Mouse (Mus musculus): ENCODE measurements around the gene Rin2. TPM values are rescaled to one million over a fixed set of nuclear protein-coding genes. Genes with fewer than 3 reads are reported as not detected.

Gene Rin2
- polyA plus RNA-seq, 1 experiment from 2014 or later = 15.5 TPM

DNA sequence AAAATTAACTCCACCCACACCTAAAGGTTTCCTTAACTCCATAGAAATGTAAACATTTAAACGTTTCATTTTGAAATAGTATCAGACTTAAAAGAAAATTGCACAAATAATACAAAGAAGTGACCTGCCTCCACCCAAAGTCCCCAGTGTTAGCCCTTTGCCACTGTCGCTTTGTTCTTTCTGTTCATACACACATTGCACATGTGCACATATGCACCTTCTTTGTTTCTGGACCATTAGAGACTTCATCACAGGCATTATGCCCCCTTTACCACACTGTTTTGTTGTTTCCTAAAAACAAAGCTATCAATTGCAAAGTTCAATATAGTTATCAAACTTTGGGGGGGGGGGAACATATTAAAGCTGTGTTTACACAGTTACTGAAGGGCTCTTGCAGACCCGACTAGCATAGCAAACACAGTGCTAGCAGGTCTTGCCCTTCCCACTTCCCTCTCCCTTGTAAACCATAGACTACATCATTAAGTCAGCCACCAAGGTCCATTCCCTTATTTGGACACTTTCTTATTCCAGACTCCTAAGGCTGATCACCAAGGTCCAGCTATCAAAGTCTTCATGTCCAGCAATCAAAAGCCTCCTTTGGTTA lies 200.0 kb downstream of the Rin2 start:
- 59% methylated on average over 3 of the region's 3 CpGs for WGBS
- DNase-seq (ENCODE audit: low spot score) = no peak
- H3K9me3 ChIP-seq = no peaks in the 10 kb centered on the region
- H3K27me3 ChIP-seq (ENCODE audit: insufficient read depth, poor library complexity, severe bottlenecking) = no peaks in the 10 kb centered on the region
- H3K36me3 ChIP-seq = peaks cover 37% of the 10 kb centered on the region
- H3K4me1 ChIP-seq = peaks cover 2% of the 10 kb centered on the region; the same call in 1 of the 2 replicates
- H3K27ac ChIP-seq = no peak overlapping the region
- H3K4me3 ChIP-seq = no peak overlapping the region

DNA sequence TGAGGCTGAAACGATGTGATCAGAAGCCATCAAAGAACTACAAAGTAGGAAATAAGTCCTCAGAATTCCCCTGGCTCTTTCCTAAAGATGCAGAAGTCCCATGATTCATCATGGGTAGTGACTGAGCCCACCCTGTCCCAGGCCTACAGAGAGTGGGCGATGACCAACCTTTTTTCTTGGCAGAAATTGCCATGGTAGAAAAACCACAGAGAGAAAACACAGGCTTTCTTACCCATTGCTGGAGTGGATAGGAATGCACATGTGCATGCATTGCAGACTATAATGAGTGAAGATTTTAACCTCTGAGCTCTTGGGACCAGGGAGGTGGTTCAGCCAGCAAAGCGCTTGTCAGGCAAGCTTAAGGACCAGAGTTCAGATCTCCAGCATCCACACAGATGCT lies 202.2 kb downstream of the Rin2 start:
- no peak for DNase-seq (ENCODE audit: low spot score)
- no peaks in the 10 kb centered on the region for H3K9me3 ChIP-seq
- peaks cover 45% of the 10 kb centered on the region for H3K36me3 ChIP-seq
- peaks cover 2% of the 10 kb centered on the region; the same call in 1 of the 2 replicates for H3K4me1 ChIP-seq
- no peak overlapping the region for H3K4me3 ChIP-seq
- H3K27me3 ChIP-seq (ENCODE audit: insufficient read depth, poor library complexity, severe bottlenecking) = no peaks in the 10 kb centered on the region
- H3K27ac ChIP-seq = no peak overlapping the region
- 87% methylated on average over 3 of the region's 3 CpGs for WGBS

DNA sequence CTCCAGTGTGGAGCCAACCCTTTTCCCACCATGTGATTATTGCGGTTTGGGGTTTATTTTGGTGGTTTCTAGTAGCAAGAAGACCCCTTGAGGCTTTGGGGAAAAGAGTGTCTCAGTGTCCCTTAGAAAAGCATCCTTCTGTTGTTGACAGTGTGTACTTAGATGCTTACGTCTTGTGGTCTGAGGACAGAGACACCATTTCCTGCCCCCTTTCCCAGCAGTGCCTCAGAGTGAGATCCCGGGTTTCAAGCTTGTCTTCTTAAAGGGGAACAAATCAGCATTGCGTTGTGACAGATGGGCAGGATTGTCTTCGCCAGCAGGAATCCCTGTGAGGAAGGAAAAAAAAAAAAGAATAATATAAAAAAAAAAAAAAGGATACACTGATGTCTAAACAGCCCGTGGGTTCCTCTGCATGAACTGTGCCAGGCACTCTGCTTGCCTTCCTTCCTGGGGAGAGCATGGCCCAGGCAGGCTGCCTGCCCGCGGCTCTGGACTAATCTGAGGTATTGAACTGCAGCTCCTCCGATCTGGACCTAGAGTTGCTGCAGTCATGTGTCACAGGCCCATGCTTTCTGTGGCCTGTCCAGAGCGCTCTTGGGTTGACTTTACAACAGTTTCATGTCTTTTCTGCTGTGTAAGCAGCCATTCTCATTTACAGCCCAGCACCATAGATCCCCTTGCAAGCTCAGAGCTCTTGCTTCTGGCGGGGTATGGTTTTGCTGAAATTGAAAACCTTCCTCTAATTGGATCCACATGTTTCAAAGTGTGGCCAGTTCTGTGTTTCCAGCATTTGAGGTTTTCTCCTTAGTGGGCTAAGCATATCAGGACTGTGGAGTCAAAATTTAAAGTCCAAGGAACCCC lies 206.1 kb downstream of the Rin2 start:
- peaks cover 28% of the 10 kb centered on the region for H3K4me1 ChIP-seq
- DNase-seq (ENCODE audit: low spot score) = no peak
- H3K4me3 ChIP-seq = no peak overlapping the region
- 73% methylated on average over 11 of the region's 11 CpGs for WGBS
- H3K27ac ChIP-seq = no peak overlapping the region
- no peaks in the 10 kb centered on the region for H3K9me3 ChIP-seq
- no peaks in the 10 kb centered on the region for H3K27me3 ChIP-seq (ENCODE audit: insufficient read depth, poor library complexity, severe bottlenecking)
- H3K36me3 ChIP-seq = peaks cover 64% of the 10 kb centered on the region

DNA sequence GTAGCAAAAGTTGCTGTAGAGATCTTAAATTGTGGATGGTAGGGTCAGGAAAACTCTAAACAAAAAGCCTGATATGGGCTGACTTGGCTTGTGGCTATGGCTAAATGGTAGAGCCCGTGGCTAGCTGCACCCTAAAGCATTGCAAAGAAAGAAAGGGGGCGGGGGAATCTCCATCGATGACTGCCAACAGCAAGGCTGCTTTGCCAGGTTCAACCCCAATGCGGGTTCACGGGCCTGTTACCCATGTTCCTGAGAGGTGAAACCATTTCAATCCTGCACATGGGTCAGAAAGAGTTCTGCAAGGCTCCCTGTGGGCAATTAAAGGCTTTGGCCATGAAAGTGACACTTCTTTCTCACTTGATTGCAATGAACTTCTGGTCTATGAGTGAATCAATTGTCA lies 206.9 kb downstream of the Rin2 start:
- peaks cover 28% of the 10 kb centered on the region for H3K4me1 ChIP-seq
- no peak overlapping the region for H3K27ac ChIP-seq
- peaks cover 58% of the 10 kb centered on the region for H3K36me3 ChIP-seq
- H3K9me3 ChIP-seq = no peaks in the 10 kb centered on the region
- H3K27me3 ChIP-seq (ENCODE audit: insufficient read depth, poor library complexity, severe bottlenecking) = no peaks in the 10 kb centered on the region
- H3K4me3 ChIP-seq = no peak overlapping the region
- no peak for DNase-seq (ENCODE audit: low spot score)
- 86% methylated on average over 5 of the region's 5 CpGs for WGBS

DNA sequence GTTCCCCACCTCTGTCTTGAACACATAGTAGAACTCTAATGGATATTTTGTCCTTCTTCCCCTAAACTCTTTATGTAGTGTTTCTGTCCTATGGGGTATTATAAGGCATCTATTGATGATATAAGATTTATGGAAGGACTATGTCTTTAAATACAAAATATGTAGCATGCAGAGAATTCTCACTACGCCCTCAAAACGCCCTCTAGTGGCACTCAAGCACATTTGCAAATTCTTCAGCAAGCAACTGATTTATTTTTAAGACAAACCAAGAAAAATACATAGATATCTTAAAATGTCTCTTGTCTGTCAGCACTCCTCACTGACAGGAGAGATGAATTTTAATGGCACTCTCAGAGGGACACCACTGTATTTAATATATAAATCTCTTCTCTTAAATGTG lies 207.4 kb downstream of the Rin2 start:
- Histone ChIP-seq H3K36me3 (peaks cover 53% of the 10 kb centered on the region), H3K27ac (no peak overlapping the region), H3K9me3 (no peaks in the 10 kb centered on the region), H3K4me1 (peaks cover 28% of the 10 kb centered on the region), H3K27me3 (ENCODE audit: insufficient read depth, poor library complexity, severe bottlenecking) (no peaks in the 10 kb centered on the region), H3K4me3 (no peak overlapping the region)
- 22% methylated on average over 2 of the region's 2 CpGs for WGBS
- DNase-seq (ENCODE audit: low spot score) = no peak

DNA sequence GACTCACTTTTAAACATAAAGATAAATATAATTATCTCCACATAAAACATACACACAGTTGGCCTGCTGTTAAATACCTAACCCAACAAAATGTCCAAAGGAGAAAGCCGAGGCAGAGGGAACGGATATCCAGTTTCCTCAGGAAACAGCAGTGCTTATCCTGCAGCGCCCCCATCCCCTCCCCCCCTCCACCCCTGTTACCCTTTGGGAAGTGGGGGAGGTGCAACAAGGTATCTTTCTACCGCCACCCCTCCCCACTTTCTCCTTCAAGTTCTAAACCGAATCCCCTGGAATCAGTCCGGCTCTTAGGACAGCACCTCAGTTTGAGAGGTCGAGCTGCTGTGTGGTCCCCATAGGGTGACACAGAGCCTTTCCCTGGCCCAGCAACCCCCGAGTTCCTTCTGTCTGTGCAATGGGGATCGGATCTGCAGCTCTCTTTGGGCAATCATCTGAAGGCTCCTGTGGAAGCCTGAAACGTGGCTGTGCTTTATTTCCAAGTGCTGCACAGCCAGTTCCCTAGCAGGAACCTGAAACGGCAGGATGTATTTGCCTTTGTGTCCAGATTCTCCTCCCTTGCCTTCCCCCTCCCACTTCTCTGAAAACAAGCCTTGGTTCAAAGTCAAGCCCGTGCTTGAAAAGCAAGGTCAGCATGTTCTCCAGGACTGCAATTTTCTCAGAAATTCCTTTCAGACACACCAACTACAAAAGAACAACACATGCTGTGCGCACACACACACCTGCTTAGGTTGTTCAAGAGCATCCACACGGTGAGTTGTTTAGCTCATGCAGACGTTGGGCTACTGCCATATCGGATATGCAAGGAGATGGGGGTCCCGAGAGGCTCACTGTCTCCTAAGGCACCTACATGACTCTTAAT lies 209.3 kb downstream of the Rin2 start:
- Histone ChIP-seq H3K4me1 (peaks cover 44% of the 10 kb centered on the region), H3K27me3 (ENCODE audit: insufficient read depth, poor library complexity, severe bottlenecking) (no peaks in the 10 kb centered on the region), H3K36me3 (peaks cover 35% of the 10 kb centered on the region), H3K4me3 (no peak overlapping the region), H3K27ac (peak overlapping the region; percentile 80), H3K9me3 (no peaks in the 10 kb centered on the region)
- DNase-seq (ENCODE audit: low spot score) = no peak
- WGBS = 34% methylated on average over 17 of the region's 17 CpGs

DNA sequence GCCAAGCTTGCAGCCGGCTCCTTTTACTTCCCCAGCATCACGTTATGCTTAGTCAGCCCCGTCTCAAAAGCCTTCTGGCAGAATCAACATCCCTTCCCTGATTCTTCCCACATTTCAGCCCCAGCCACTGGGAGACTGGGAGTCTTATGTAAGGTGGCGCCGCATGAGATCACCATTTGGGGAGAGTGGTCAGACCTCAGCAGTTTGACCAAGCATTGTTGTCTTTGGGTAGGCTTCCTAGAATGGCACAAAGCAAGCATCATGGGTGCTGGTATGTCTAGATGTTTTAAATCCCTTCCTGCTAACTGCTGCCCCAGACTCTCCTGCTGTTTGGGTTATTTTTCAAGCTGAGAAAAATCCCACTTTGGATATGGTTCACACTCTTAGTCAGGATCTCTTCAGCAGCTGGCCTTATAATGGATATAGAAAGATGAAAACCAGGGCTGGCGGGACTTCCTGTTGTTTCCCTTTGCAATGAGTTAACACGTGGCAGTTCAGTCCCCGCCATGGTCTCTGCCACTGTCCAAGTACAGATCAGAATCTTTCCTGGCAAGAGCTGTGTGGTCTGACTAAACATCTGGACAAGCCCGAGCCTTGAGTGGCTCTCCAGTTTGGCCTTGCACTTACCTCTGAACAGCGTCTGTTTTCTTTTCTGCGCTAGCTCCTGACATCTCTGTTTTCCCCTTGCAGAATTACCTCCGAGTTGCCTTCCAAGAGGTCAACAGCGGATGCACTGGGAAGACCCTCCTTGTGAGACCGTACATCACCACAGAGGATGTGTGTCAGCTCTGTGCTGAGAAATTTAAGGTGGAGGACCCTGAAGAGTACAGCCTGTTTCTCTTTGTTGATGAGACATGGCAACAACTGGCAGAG lies 210.1 kb downstream of the Rin2 start:
- Histone ChIP-seq H3K27me3 (ENCODE audit: insufficient read depth, poor library complexity, severe bottlenecking) (no peaks in the 10 kb centered on the region), H3K36me3 (peaks cover 26% of the 10 kb centered on the region), H3K9me3 (no peaks in the 10 kb centered on the region), H3K4me1 (peaks cover 48% of the 10 kb centered on the region), H3K4me3 (no peak overlapping the region), H3K27ac (0 out of 2 replicates have a peak overlapping the region, but pooled peaks have one; percentile 80)
- WGBS = 53% methylated on average over 14 of the region's 14 CpGs
- no peak for DNase-seq (ENCODE audit: low spot score)

DNA sequence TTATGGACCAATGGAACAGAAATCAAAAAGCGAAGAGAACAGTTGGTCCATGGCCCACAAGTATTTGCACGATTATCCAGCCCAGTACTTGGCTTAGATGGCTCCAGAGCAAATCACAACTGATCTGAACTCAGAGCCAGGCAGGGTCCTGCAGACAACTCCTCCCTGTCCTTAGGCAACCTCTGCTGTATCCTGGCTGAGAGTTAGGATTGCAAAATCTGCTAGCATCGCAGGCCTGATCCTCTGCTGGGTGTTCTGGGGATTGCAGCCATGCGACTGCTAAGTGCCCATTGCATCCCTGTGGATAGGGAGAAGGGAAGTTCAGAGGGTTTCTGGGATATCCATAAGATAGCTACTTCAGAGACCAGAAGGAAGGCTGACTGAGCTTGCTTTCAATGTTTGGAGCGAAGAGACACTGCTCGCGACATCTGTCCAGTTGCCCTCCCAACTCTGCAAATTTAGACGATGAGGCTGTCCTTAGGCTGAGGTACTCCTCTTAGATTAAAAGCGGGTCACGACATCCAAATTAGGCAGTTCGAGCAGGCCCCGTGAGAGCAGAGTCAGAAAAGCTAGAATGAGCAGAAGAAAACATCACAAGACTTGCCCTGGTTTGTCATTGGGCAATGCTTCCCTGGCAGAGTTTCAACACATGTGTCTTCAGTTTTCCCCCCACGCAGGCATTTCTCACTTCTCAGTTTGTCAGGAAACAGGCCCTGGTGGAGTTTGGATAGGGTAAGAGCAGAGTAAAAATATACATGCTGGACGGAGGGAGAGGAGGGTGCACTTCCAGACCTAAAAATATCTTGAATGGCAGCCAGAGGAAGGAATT lies 213.1 kb downstream of the Rin2 start:
- peak overlapping the region; percentile 88 for H3K27ac ChIP-seq
- H3K36me3 ChIP-seq = peaks cover 19% of the 10 kb centered on the region; the same call in 1 of the 2 replicates
- H3K27me3 ChIP-seq (ENCODE audit: insufficient read depth, poor library complexity, severe bottlenecking) = no peaks in the 10 kb centered on the region
- 40% methylated on average over 14 of the region's 14 CpGs for WGBS
- no peak overlapping the region for H3K4me3 ChIP-seq
- H3K9me3 ChIP-seq = no peaks in the 10 kb centered on the region
- H3K4me1 ChIP-seq = peaks cover 46% of the 10 kb centered on the region
- peak; percentile 86 for DNase-seq (ENCODE audit: low spot score)

DNA sequence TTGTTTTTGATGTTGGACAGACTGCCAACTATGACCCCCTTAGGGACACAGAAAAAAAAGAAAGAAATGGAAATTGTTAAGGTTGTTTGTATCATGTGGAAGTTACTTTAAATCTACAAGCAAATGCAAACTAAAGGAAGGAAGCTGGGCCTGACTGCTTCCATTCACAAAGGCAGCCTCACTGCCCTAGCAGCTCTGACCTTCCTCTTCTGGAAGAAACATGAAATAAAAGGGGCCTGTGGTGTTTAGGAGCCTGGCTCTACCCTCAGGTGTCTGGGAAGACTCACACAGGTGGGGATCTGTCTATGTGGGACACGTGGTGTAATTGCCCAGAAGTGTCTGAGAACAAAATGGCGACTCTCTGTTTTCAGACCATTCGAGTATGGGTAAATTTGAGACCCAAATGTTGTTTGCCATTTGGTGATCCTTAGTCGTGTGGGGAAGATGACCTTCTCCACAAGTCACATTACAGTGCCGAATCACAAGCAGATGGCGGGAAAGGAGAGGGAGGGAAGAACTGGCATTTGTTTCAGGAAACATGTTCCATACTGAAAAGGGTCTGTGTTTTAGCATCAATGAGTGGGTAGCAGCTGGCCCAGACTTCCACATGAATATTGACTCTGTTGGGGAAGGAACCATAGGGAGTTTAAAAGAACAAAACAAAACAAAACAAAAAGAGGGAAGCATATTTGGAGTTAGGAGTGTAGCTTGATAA lies 213.9 kb downstream of the Rin2 start:
- H3K27me3 ChIP-seq (ENCODE audit: insufficient read depth, poor library complexity, severe bottlenecking) = no peaks in the 10 kb centered on the region
- H3K36me3 ChIP-seq = peaks cover 19% of the 10 kb centered on the region; the same call in 1 of the 2 replicates
- no peak overlapping the region for H3K4me3 ChIP-seq
- 63% methylated on average over 6 of the region's 6 CpGs for WGBS
- peak overlapping the region; percentile 88 for H3K27ac ChIP-seq
- DNase-seq (ENCODE audit: low spot score) = no peak
- no peaks in the 10 kb centered on the region for H3K9me3 ChIP-seq
- peaks cover 39% of the 10 kb centered on the region for H3K4me1 ChIP-seq

DNA sequence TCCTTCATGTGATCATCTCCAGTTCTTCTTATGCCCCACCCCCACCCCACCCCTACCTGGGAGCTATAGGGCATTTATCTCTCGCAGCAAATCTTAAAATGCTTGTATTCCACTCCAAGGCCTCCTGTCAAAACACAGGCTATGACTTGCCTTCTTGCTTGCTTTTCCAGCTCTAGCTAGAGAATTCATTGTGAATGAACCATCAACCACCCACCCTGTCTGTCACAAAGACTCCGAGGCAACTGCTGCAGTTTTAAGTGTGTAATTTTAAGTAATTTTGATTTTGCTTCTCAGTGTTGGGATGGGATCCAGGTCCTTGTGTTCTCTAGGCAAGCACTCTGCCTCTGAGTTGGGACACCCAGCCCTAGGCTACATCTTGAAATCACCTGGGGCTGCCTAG lies 215.6 kb downstream of the Rin2 start:
- Histone ChIP-seq H3K4me3 (no peak overlapping the region), H3K27me3 (ENCODE audit: insufficient read depth, poor library complexity, severe bottlenecking) (no peaks in the 10 kb centered on the region), H3K4me1 (peaks cover 23% of the 10 kb centered on the region), H3K27ac (no peak overlapping the region), H3K36me3 (peaks cover 5% of the 10 kb centered on the region; the same call in 1 of the 2 replicates), H3K9me3 (no peaks in the 10 kb centered on the region)
- no peak for DNase-seq (ENCODE audit: low spot score)
- WGBS = 78% methylated on average over 2 of the region's 2 CpGs

DNA sequence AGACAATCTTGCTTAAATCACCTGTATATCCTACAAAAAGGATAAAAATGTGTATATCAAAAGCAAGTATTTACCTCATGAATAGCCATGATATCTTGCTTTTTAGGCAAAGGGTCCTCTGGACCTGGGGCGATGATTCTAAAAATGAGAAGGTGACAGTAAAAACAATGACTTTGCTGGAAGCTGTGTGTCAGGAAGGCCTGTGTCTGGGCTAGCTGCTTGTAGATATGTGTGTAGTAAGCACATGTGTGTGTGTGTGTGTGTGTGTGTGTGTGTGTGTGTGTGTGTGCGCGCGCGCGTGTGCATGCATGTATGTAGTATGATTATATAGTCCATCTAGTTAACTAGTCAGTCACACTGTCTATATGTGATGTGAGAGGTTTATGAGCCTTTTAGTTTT lies 218.7 kb downstream of the Rin2 start:
- WGBS = 98% methylated on average over 6 of the region's 6 CpGs
- no peaks in the 10 kb centered on the region for H3K36me3 ChIP-seq
- H3K27ac ChIP-seq = no peak overlapping the region
- no peak overlapping the region for H3K4me3 ChIP-seq
- no peak for DNase-seq (ENCODE audit: low spot score)
- H3K27me3 ChIP-seq (ENCODE audit: insufficient read depth, poor library complexity, severe bottlenecking) = no peaks in the 10 kb centered on the region
- peaks cover 9% of the 10 kb centered on the region for H3K4me1 ChIP-seq
- no peaks in the 10 kb centered on the region for H3K9me3 ChIP-seq
